Mouse (Mus musculus) CH12.LX (cell line): Measurements from ENCODE around the gene Epha2. TPM values are rescaled to one million over a fixed set of nuclear protein-coding genes. Genes with fewer than 3 reads are reported as not detected.

ENCODE experiments used
- DNase-seq: peaks from one replicate; pipeline ENCODE4 v3.0.0-alpha.2; 2013; ENCODE audit errors: extremely low read depth
- H3K27ac ChIP-seq: 2 replicates; pipeline ENCODE4 v1.5.1; 2012; ENCODE audit warnings: low read depth, mild to moderate bottlenecking, control low read depth, moderate library complexity; ENCODE audit not compliant: insufficient read depth
- H3K27me3 ChIP-seq: replicated peaks from 2 replicates; pipeline ENCODE3; 2012; ENCODE audit warnings: inconsistent platforms
- H3K36me3 ChIP-seq, 2 experiments: replicated peaks in 1 of 2; 2 replicates each; pipeline versions ENCODE3 to v1.6.1; 2012; ENCODE audit warnings: inconsistent platforms in 1 of 2, low read length in 1 of 2, mild to moderate bottlenecking in 1 of 2, mixed read lengths in 1 of 2, moderate library complexity in 1 of 2; ENCODE audit not compliant: control insufficient read depth in 1 of 2, insufficient read depth in 1 of 2
- H3K4me1 ChIP-seq, 2 experiments: 2 replicates each; pipeline ENCODE4 v1.6.1; 2012; ENCODE audit warnings: inconsistent platforms in 1 of 2, moderate library complexity in 1 of 2; ENCODE audit not compliant: insufficient read depth in 2 of 2, control insufficient read depth in 1 of 2
- H3K4me2 ChIP-seq: 2 replicates; pipeline ENCODE4 v1.6.1; 2012; ENCODE audit warnings: low read depth, mild to moderate bottlenecking, control low read depth; ENCODE audit not compliant: poor library complexity, insufficient read depth, severe bottlenecking
- H3K4me3 ChIP-seq, 3 experiments: fragments of 150-350 bp in 1 of 3; sonication (generic) in 1 of 3; replicated peaks in 1 of 3; 2 replicates each; pipeline versions ENCODE3 to v1.5.1; 2011 to 2012; ENCODE audit warnings: low read depth in 2 of 3, low read length in 2 of 3, mild to moderate bottlenecking in 2 of 3, moderate library complexity in 2 of 3, control low read depth in 1 of 3, improper control_type of control experiment in 1 of 3, inconsistent platforms in 1 of 3, mixed read lengths in 1 of 3; ENCODE audit not compliant: poor library complexity in 1 of 3
- H3K79me2 ChIP-seq: replicated peaks from 2 replicates; pipeline ENCODE4 v1.6.1; 2012; ENCODE audit warnings: mild to moderate bottlenecking, moderate library complexity; ENCODE audit not compliant: control insufficient read depth, poor library complexity, insufficient read depth, severe bottlenecking; ENCODE audit errors: extremely low read depth
- H3K9ac ChIP-seq: 2 replicates; pipeline ENCODE4 v1.6.1; 2012; ENCODE audit warnings: low read depth, mild to moderate bottlenecking, control low read depth, moderate library complexity; ENCODE audit not compliant: insufficient read depth
- H3K9me3 ChIP-seq: replicated peaks from 2 replicates; pipeline ENCODE3; 2012; ENCODE audit warnings: low read length, inconsistent platforms, mixed read lengths
- CTCF ChIP-seq, 2 experiments: IDR thresholded peaks in 1 of 2; conservative IDR thresholded peaks in 1 of 2; 2 replicates each; pipeline ENCODE4 v1.5.1; 2011 to 2012; ENCODE audit warnings: low read depth in 2 of 2, low read length in 2 of 2, improper control_type of control experiment in 1 of 2, inconsistent platforms in 1 of 2, mild to moderate bottlenecking in 1 of 2, moderate library complexity in 1 of 2
- GABPA ChIP-seq: IDR thresholded peaks from 2 replicates; pipeline ENCODE4 v1.6.1; 2012; ENCODE audit warnings: low read depth, low read length, improper control_type of control experiment, inconsistent platforms; ENCODE audit not compliant: insufficient replicate concordance
- IRF4 ChIP-seq: IDR thresholded peaks from 2 replicates; pipeline ENCODE4 v1.6.1; 2014; ENCODE audit warnings: low read depth, mild to moderate bottlenecking, inconsistent platforms, low read length, improper control_type of control experiment
- JUN ChIP-seq: IDR thresholded peaks from 2 replicates; pipeline ENCODE4 v1.6.1; 2011; ENCODE audit warnings: low read depth, mild to moderate bottlenecking, low read length, improper control_type of control experiment, moderate library complexity; ENCODE audit not compliant: insufficient read depth
- KAT2A ChIP-seq: IDR thresholded peaks from 2 replicates; pipeline ENCODE4 v1.6.1; 2012; ENCODE audit warnings: low read length, improper control_type of control experiment, inconsistent platforms; ENCODE audit not compliant: insufficient replicate concordance
- MXI1 ChIP-seq: IDR thresholded peaks from 2 replicates; pipeline ENCODE4 v1.6.1; 2011; ENCODE audit warnings: mild to moderate bottlenecking, low read depth, low read length, improper control_type of control experiment
- NRF1 ChIP-seq: IDR thresholded peaks from 2 replicates; pipeline ENCODE4 v1.6.1; 2014; ENCODE audit warnings: low read depth, mild to moderate bottlenecking, inconsistent platforms, low read length, improper control_type of control experiment, moderate library complexity
- PAX5 ChIP-seq: IDR thresholded peaks from 2 replicates; pipeline ENCODE4 v1.6.1; 2012; ENCODE audit warnings: low read length, inconsistent platforms, mixed read lengths
- POLR2A ChIP-seq: IDR thresholded peaks from 2 replicates; pipeline ENCODE4 v1.6.1; 2011; ENCODE audit warnings: low read depth, mild to moderate bottlenecking, improper control_type of control experiment, low read length
- POLR2AphosphoS2 ChIP-seq: IDR thresholded peaks from 2 replicates; pipeline ENCODE4 v1.6.1; 2011; ENCODE audit warnings: low read depth, low read length, improper control_type of control experiment
- RAD21 ChIP-seq: IDR thresholded peaks from 2 replicates; pipeline ENCODE4 v1.6.1; 2011; ENCODE audit warnings: low read depth, mild to moderate bottlenecking, low read length, improper control_type of control experiment, moderate library complexity
- SMC3 ChIP-seq: IDR thresholded peaks from 2 replicates; pipeline ENCODE4 v1.6.1; 2011; ENCODE audit warnings: low read depth, low read length, improper control_type of control experiment
- ZC3H11A ChIP-seq: IDR thresholded peaks from 2 replicates; pipeline ENCODE4 v1.6.1; 2012; ENCODE audit warnings: low read depth, mild to moderate bottlenecking, inconsistent platforms, low read length, improper control_type of control experiment
- ZNF384 ChIP-seq: IDR thresholded peaks from 2 replicates; pipeline ENCODE4 v1.6.1; 2012; ENCODE audit warnings: low read depth, low read length, improper control_type of control experiment, inconsistent platforms
- dilution Hi-C: fragments of 300-500 bp; cut with MboI; formaldehyde crosslinking; loops from 2 replicates; pipeline ENCODE4 v1.14.3; 2020; ENCODE audit warnings: low sequenced_read_pairs; ENCODE audit not compliant: extremely low pct_unique_long_range_greater_than_20kb, extremely low pct_ligation_motif_present
- in situ Hi-C: fragments of 300-500 bp; cut with MboI; formaldehyde crosslinking; loops from 3 replicates; pipeline ENCODE4 v1.14.3; 2019; ENCODE audit warnings: low sequenced_read_pairs, low pct_ligation_motif_present, low pct_unique_long_range_greater_than_20kb, mixed read lengths
- polyA plus RNA-seq: library from polyadenylated mRNA; unstranded; fragments of >175 nt; gene quantifications from 2 replicates; pipeline ENCODE4 v1.2.1, GENCODE M21; 2012; ENCODE audit warnings: low read depth; ENCODE audit not compliant: insufficient read length
- total RNA-seq, 2 experiments: library from RNA; depleted of rRNA; stranded (reverse); fragments of 300-350 nt in 1 of 2; fragments of >200 nt in 1 of 2; gene quantifications; 2 replicates each; pipeline ENCODE4 v1.2.3; 2012 to 2014

The Epha2 gene
- total and polyA plus RNA-seq, 3 experiments: 0.55 to 0.81 (median 0.67) TPM

GRCm38 (mm10) chr4:141359222-141359621 lies 58.2 kb downstream of the Epha2 start:
- dilution Hi-C loops (no loop called here), in situ Hi-C loops (no loop called here)
- H3K9me3 ChIP-seq: peaks cover 9% of the 10 kb centered on the region
- H3K9ac ChIP-seq: no peak overlapping the region
- H3K27ac ChIP-seq: no peak overlapping the region
- H3K27me3 ChIP-seq: peaks cover 65% of the 10 kb centered on the region
- no peaks in the 10 kb centered on the region for H3K36me3 ChIP-seq
- H3K79me2 ChIP-seq: no peaks in the 10 kb centered on the region
- no peak overlapping the region for H3K4me3 ChIP-seq
- H3K4me1 ChIP-seq: peaks cover 4 to 7% of the 10 kb centered on the region in 2 experiments; a peak in 2 of 4 replicates
- no peak for TF ChIP-seq PAX5
- no peak for TF ChIP-seq CTCF (conservative IDR thresholded peaks at IDR 0.05 in 1 of 2, IDR thresholded peaks at IDR 0.05 in 1 of 2; ENCODE audit: low read depth in 2 of 2, low read length in 2 of 2)
- TF ChIP-seq POLR2AphosphoS2: no peak
- TF ChIP-seq ZC3H11A: no peak
- no peak for TF ChIP-seq RAD21
- no peak for TF ChIP-seq KAT2A
- TF ChIP-seq IRF4: no peak
- TF ChIP-seq GABPA: no peak
- TF ChIP-seq JUN: no peak
- TF ChIP-seq, all 38 proteins: peak for 0
- no peak for DNase-seq
- no peak overlapping the region for H3K4me2 ChIP-seq

DNA sequence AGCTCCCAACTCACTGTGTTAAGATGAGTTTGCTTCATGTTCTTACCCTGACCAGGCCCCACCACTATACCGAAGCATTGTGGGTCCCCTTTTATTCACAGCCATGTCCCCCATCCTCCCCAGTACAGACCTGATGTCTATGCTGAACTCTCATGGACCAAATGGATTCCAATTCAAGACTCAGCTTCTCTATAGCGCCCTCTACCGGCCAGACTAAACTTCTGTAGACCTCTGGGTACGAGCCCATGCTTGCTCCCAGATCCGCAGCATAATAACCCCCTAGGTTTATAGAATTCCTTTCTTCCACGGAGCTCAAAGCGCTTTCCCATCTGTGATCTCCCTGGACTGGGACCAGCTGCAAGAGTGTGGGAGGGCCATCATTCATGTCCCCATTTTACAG lies 59.8 kb downstream of the Epha2 start:
- Histone ChIP-seq H3K36me3 (no peaks in the 10 kb centered on the region), H3K4me2 (no peak overlapping the region), H3K27me3 (peaks cover 81% of the 10 kb centered on the region), H3K4me3 (no peak overlapping the region), H3K79me2 (no peaks in the 10 kb centered on the region), H3K4me1 (peaks cover 4 to 7% of the 10 kb centered on the region in 2 experiments; a peak in 2 of 4 replicates), H3K27ac (no peak overlapping the region), H3K9ac (no peak overlapping the region), H3K9me3 (peaks cover 9% of the 10 kb centered on the region)
- DNase-seq: peak; percentile 74
- peak; percentile 56 for TF ChIP-seq SMC3
- no peak for TF ChIP-seq PAX5
- TF ChIP-seq RAD21: peak; percentile 40
- peak; percentile 75 to 78 for TF ChIP-seq CTCF (conservative IDR thresholded peaks at IDR 0.05 in 1 of 2, IDR thresholded peaks at IDR 0.05 in 1 of 2; ENCODE audit: low read depth in 2 of 2, low read length in 2 of 2)
- TF ChIP-seq POLR2A: no peak
- no peak for TF ChIP-seq NRF1
- TF ChIP-seq MXI1: no peak
- no peak for TF ChIP-seq ZNF384
- dilution Hi-C loops: no loop called here
- in situ Hi-C loops: loop anchor here (5.0 to 10.0 kb wide), 2 partner anchors 84 to 216 kb away; partner anchors contain the start of gene Fbxo42
